Mouse (Mus musculus) spleen, adult 2 months (tissue): ENCODE results near the gene Tor2a.

Experiments
- CTCF ChIP-seq: fragments of 200-500 bp; IDR thresholded peaks from 2 replicates; pipeline ENCODE4 v1.5.1; 2011; ENCODE audit warnings: mild to moderate bottlenecking, inconsistent platforms; ENCODE audit not compliant: insufficient read depth, insufficient read length, insufficient replicate concordance; ENCODE audit errors: extremely low read depth
- POLR2A ChIP-seq: fragments of 200-500 bp; IDR thresholded peaks from 2 replicates; pipeline ENCODE4 v1.6.1; 2011; ENCODE audit warnings: low read depth, low read length, inconsistent platforms

DNA sequence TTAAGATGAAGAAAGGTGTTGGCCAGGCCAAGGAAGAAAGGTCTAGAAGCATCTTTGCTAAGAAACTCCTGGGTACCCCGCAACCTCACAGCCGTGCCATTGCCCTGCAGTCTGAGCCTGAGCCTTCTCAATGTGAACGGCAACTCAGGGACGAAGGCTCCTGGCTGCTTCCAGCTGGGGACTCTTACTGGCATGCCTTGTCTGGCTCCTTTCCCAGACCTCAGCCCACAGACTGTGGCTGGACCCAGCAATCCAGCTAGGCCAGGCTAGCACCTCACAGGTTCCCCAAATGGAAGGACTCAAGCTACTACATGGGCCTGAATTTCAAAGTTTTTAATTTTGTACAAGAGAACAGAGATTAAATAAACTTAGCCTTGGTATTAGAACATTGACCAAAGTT is 4.8 kb downstream of the Tor2a start:
- TF ChIP-seq CTCF (no peak), POLR2A (no peak)
